Mouse (Mus musculus) heart, adult 10 weeks (tissue): ENCODE measurements around the gene Cxcl12. TPM values are rescaled to one million over a fixed set of nuclear protein-coding genes. Genes with fewer than 3 reads are reported as not detected.

Source experiments
- polyA plus RNA-seq: library from polyadenylated mRNA; stranded (reverse); fragments of 350-450 nt; fragmentation: Illumina TruSeq; extraction: RNeasy Lipid Tissue Mini Kit (QIAGEN cat#74804); gene quantifications from one replicate; pipeline ENCODE4 v1.2.3, GENCODE M21; 2014; ENCODE audit warnings: low read depth, low replicate concordance

The Cxcl12 gene
- 121 TPM for polyA plus RNA-seq

DNA sequence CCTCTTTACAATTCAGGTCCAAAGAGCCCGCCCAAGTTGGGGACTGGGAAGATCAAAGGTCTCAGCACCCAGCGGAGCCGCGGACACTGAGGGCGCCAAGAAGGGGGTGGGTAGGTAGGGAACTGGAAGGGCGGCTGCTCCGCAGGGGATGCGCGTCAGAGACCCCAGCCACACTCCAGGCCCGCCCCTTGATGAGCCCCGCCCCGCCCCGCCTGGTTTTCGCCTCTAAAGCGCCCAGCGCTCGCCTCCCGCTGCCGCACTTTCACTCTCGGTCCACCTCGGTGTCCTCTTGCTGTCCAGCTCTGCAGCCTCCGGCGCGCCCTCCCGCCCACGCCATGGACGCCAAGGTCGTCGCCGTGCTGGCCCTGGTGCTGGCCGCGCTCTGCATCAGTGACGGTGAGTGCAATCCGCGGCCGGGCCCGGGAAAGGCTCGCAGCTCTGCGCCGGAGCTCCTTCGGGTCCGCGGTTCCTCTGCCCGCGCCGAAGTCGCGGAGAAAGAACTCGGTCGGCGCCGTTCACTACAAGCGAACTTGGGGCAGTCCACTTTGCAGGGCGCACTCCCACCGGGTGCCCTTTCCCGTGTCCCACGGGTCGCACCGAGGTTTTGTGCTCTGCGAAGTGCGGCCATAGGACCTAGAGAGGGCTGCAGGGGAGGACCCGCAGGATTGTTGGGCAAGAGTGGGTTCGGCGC is at the start of gene Cxcl12:
TSS of gene Cxcl12 (plus strand) at position 215 of the 691 bp plus-strand sequence.

